10 mouse cellular contexts compared by ENCODE assay signal in genomic region chrX:100728947-100729346, GRCm38 (mm10). TPM values are rescaled to one million over a fixed set of nuclear protein-coding genes. Genes with fewer than 3 reads are reported as not detected.
A peak's percentile ranks its signal among the peaks of the same experiment; 100 is the strongest.
DNase-seq lines count a peak whose midpoint lies in the region; ATAC-seq lines count a peak whose summit lies in the region.
"Had no signal": no experiment of that assay in that cellular context is flagged by ENCODE, and none has a peak within 500 bp of the region (broad histone marks: within the 10 kb centered on the region; RNA-seq: fewer than 3 reads in every experiment).

No protein-coding gene starts in this region.

- WGBS in hindbrain, embryonic 14.5 days: 27% methylated on average over 1 of the region's 1 CpGs
- WGBS in neural tube, embryonic 15.5 days: 26% methylated on average over 1 of the region's 1 CpGs

- H3K27me3 ChIP-seq in hindbrain, embryonic 14.5 days (ENCODE audit: control insufficient read depth, insufficient read depth, low read length): no peaks in the 10 kb centered on the region; the same call in none of the 2 replicates
- no peaks in the 10 kb centered on the region; the same call in 1 of the 2 replicates for H3K27me3 ChIP-seq in neural tube, embryonic 15.5 days (replicated peaks)

- H3K4me3 ChIP-seq in hindbrain, embryonic 14.5 days (replicated peaks; ENCODE audit: low read length): no peak overlapping the region
- H3K4me3 ChIP-seq in neural tube, embryonic 15.5 days (replicated peaks): no peak overlapping the region
- H3K4me3 ChIP-seq: heart, embryonic 15.5 days; liver, embryonic 15.5 days had no signal

- H3K9me3 ChIP-seq in hindbrain, embryonic 14.5 days (ENCODE audit: control insufficient read depth, low read length): no peaks in the 10 kb centered on the region
- no peaks in the 10 kb centered on the region for H3K9me3 ChIP-seq in neural tube, embryonic 15.5 days (replicated peaks)
- H3K9me3 ChIP-seq: heart, embryonic 15.5 days; liver, embryonic 15.5 days had no signal

- H3K9ac ChIP-seq in hindbrain, embryonic 14.5 days: no peak overlapping the region
- no peak overlapping the region for H3K9ac ChIP-seq in neural tube, embryonic 15.5 days (replicated peaks)
- H3K9ac ChIP-seq: heart, embryonic 15.5 days; liver, embryonic 15.5 days had no signal

- peak overlapping the region; percentile 70 for H3K27ac ChIP-seq in hindbrain, embryonic 14.5 days
- peak overlapping the region; percentile 51; the same call in 1 of the 2 replicates for H3K27ac ChIP-seq in neural tube, embryonic 15.5 days (replicated peaks)
- H3K27ac ChIP-seq: heart, embryonic 15.5 days; liver, embryonic 15.5 days had no signal

- ATAC-seq in hindbrain, embryonic 14.5 days (ENCODE audit: low FRiP score): peak; percentile 56; the same call in 1 of the 2 replicates
- peak; percentile 48; the same call in 1 of the 2 replicates for ATAC-seq in neural tube, embryonic 15.5 days (ENCODE audit: low FRiP score)
- no peak for ATAC-seq in activated CD4-positive, CD25-positive, alpha-beta regulatory T cell, adult 4 months

- H3K36me3 ChIP-seq in hindbrain, embryonic 14.5 days (replicated peaks; ENCODE audit: control insufficient read depth, insufficient read depth): no peaks in the 10 kb centered on the region
- H3K36me3 ChIP-seq in neural tube, embryonic 15.5 days: no peaks in the 10 kb centered on the region
- H3K36me3 ChIP-seq: heart, embryonic 15.5 days had no signal

- H3K4me2 ChIP-seq in hindbrain, embryonic 14.5 days (replicated peaks): peak overlapping the region; percentile 53; the same call in 1 of the 2 replicates
- no peak overlapping the region for H3K4me2 ChIP-seq in neural tube, embryonic 15.5 days
- H3K4me2 ChIP-seq: liver, embryonic 15.5 days had no signal

- 0 out of 2 replicates have a peak, but pooled peaks cover 6% of the 10 kb centered on the region for H3K4me1 ChIP-seq in hindbrain, embryonic 14.5 days (replicated peaks; ENCODE audit: control insufficient read depth, insufficient read depth, low read length)
- peaks cover 7% of the 10 kb centered on the region for H3K4me1 ChIP-seq in neural tube, embryonic 15.5 days
- H3K4me1 ChIP-seq: liver, embryonic 15.5 days had no signal

- DNase-seq in embryo, embryonic 11 days: peak; percentile 20
- no peak for DNase-seq in embryo, embryonic 9.5 days (ENCODE audit: extremely low spot score)
- peak; percentile 61 for DNase-seq in ovary, adult 18-20 months (ENCODE audit: low spot score)
- DNase-seq in ovary, postnatal 10 days (ENCODE audit: low spot score): no peak
- peak; percentile 64 for DNase-seq in hindbrain, embryonic 14.5 days (ENCODE audit: low spot score)
- no peak for DNase-seq in urinary bladder, adult 18-20 months (ENCODE audit: low spot score in 2 of 2)

RNA-seq across cellular contexts. Expression of gene Gdpd2, which starts 0.7 kb away (rescaled TPM):
- polyA plus RNA-seq in hindbrain, embryonic 14.5 days (2014; fragmentation: Nextera tagmentation; extraction: Ambion mirVana): 36.2 and 38.7 TPM in 2 replicates
- 27.3 and 31.7 TPM in 2 replicates for polyA plus RNA-seq in neural tube, embryonic 15.5 days (2015; fragmentation: Nextera tagmentation; extraction: Ambion mirVana)
- polyA plus RNA-seq in activated CD4-positive, CD25-positive, alpha-beta regulatory T cell, adult 4 months (2017; shearing (Covaris generic)): not detected

RNA-seq across cellular contexts. Expression of gene Dlg3, which starts 38.6 kb away (rescaled TPM):
- 9.8 and 12.1 TPM in 2 replicates for polyA plus RNA-seq in hindbrain, embryonic 14.5 days (2014; fragmentation: Nextera tagmentation; extraction: Ambion mirVana)
- 5.5 and 5.6 TPM in 2 replicates for polyA plus RNA-seq in neural tube, embryonic 15.5 days (2015; fragmentation: Nextera tagmentation; extraction: Ambion mirVana)
- polyA plus RNA-seq in activated CD4-positive, CD25-positive, alpha-beta regulatory T cell, adult 4 months (2017; shearing (Covaris generic)): 1 to 10 TPM; 1.9 to 2.3 TPM

Comparison
In these comparisons a context has a peak if more than half of its experiments do, and no peak if none do; other contexts are left out.
1. DNase-seq: peak in embryo, embryonic 11 days (single experiment), ovary, adult 18-20 months (single experiment) and hindbrain, embryonic 14.5 days (single experiment); none in embryo, embryonic 9.5 days (single experiment), ovary, postnatal 10 days (single experiment) and urinary bladder, adult 18-20 months (0 of 2).
2. RNA of gene Gdpd2, which starts 0.7 kb away (polyA plus RNA-seq): 36.2 to 38.7 TPM in hindbrain, embryonic 14.5 days and 27.3 to 31.7 TPM in neural tube, embryonic 15.5 days; not detected in activated CD4-positive, CD25-positive, alpha-beta regulatory T cell, adult 4 months; every median in the first group is over 10 times any median in the second.